Mouse (Mus musculus) hindbrain, embryonic 12.5 days (tissue): Measurements from ENCODE around the gene C9orf72. TPM values are rescaled to one million over a fixed set of nuclear protein-coding genes. Genes with fewer than 3 reads are reported as not detected.
A peak's percentile ranks its signal among the peaks of the same experiment; 100 is the strongest.
"Not testable (repeated sequence)": the region's sequence is repeated elsewhere in the genome, so short reads cannot be mapped to it uniquely, and the experiment has no call there.

Source experiments
- ATAC-seq: fragments of 200-750 bp; cut with Nextera tagmentation; 2 replicates; pipeline ENCODE4 v1.8.0; 2017; ENCODE audit warnings: moderate TSS enrichment; ENCODE audit not compliant: low FRiP score
- H3K27ac ChIP-seq: fragments of 300-500 bp; sonication (generic); 2 replicates; pipeline ENCODE4 v1.5.1; 2016; ENCODE audit warnings: mild to moderate bottlenecking
- H3K27me3 ChIP-seq: fragments of 300-500 bp; sonication (generic); 2 replicates; pipeline ENCODE4 v1.6.1; 2016; ENCODE audit warnings: mild to moderate bottlenecking
- H3K36me3 ChIP-seq: fragments of 300-500 bp; sonication (generic); 2 replicates; pipeline ENCODE4 v1.6.1; 2016; ENCODE audit warnings: mild to moderate bottlenecking
- H3K4me1 ChIP-seq: fragments of 300-500 bp; sonication (generic); 2 replicates; pipeline ENCODE4 v1.6.1; 2016
- H3K4me2 ChIP-seq: fragments of 300-500 bp; sonication (generic); replicated peaks from 2 replicates; pipeline ENCODE4 v1.6.1; 2016; ENCODE audit warnings: mild to moderate bottlenecking
- H3K4me3 ChIP-seq: fragments of 300-500 bp; sonication (generic); 2 replicates; pipeline ENCODE4 v1.5.1; 2016; ENCODE audit warnings: mild to moderate bottlenecking
- H3K9ac ChIP-seq: fragments of 300-500 bp; sonication (generic); 2 replicates; pipeline ENCODE4 v1.6.1; 2016; ENCODE audit warnings: mild to moderate bottlenecking, moderate library complexity
- H3K9me3 ChIP-seq: fragments of 300-500 bp; sonication (generic); replicated peaks from 2 replicates; pipeline ENCODE4 v1.6.1; 2016; ENCODE audit warnings: mild to moderate bottlenecking
- WGBS: fragments of 180-500 bp; shearing (Covaris S2); methylation state at CpG from one replicate; pipeline ENCODE4 v1.1.7; 2016; 5-methylcytosine and 5-hydroxymethylcytosine counted together
- polyA plus RNA-seq: library from polyadenylated mRNA; unstranded; fragments of >200 nt; fragmentation: Nextera tagmentation; extraction: Ambion mirVana; gene quantifications from 2 replicates; pipeline ENCODE4 v1.2.1, GENCODE M21; 2016

Gene C9orf72
- 24.7 and 26.4 TPM in 2 replicates for polyA plus RNA-seq

GRCm38 (mm10) chr4:35225734-35226495 lies at the start of gene C9orf72:
C9orf72 (minus strand) TSS chr4:35226175.
- Histone ChIP-seq H3K4me1 (peaks cover 8% of the 10 kb centered on the region; the same call in 1 of the 2 replicates), H3K9me3 (no peaks in the 10 kb centered on the region), H3K9ac (peak within 1 kb of the TSS; percentile 90), H3K27me3 (no peaks in the 10 kb centered on the region), H3K27ac (peak within 1 kb of the TSS; percentile 86), H3K36me3 (no peaks in the 10 kb centered on the region), H3K4me3 (peak within 1 kb of the TSS; percentile 90), H3K4me2 (peak within 1 kb of the TSS; percentile 74)
- under 1% methylated on average over 48 of the region's 51 CpGs for WGBS
- peak; percentile 99 for ATAC-seq

GRCm38 (mm10) chr4:35259006-35259405 lies 33.0 kb upstream of the C9orf72 start:
- no peak overlapping the region for H3K9ac ChIP-seq
- no peaks in the 10 kb centered on the region for H3K27me3 ChIP-seq
- H3K9me3 ChIP-seq: no peaks in the 10 kb centered on the region
- WGBS: 80% methylated on average over 9 of the region's 9 CpGs
- no peak overlapping the region for H3K4me2 ChIP-seq
- no peak overlapping the region for H3K4me3 ChIP-seq
- H3K4me1 ChIP-seq: no peaks in the 10 kb centered on the region
- no peak overlapping the region for H3K27ac ChIP-seq
- H3K36me3 ChIP-seq: no peaks in the 10 kb centered on the region
- no peak for ATAC-seq

GRCm38 (mm10) chr4:35244023-35244422 lies 18.0 kb upstream of the C9orf72 start:
- 85% methylated on average over 1 of the region's 1 CpGs for WGBS
- no peaks in the 10 kb centered on the region for H3K4me1 ChIP-seq
- no peak overlapping the region for H3K4me3 ChIP-seq
- no peak overlapping the region for H3K27ac ChIP-seq
- no peak for ATAC-seq
- H3K4me2 ChIP-seq: no peak overlapping the region
- no peaks in the 10 kb centered on the region for H3K27me3 ChIP-seq
- H3K9ac ChIP-seq: no peak overlapping the region
- no peaks in the 10 kb centered on the region for H3K36me3 ChIP-seq
- no peaks in the 10 kb centered on the region for H3K9me3 ChIP-seq

GRCm38 (mm10) chr4:35241735-35242134 lies 15.8 kb upstream of the C9orf72 start:
- no peaks in the 10 kb centered on the region for H3K4me1 ChIP-seq
- no peak overlapping the region for H3K9ac ChIP-seq
- no peak for ATAC-seq
- no peak overlapping the region for H3K4me2 ChIP-seq
- no peaks in the 10 kb centered on the region for H3K27me3 ChIP-seq
- no peak overlapping the region for H3K4me3 ChIP-seq
- H3K27ac ChIP-seq: no peak overlapping the region
- WGBS: 84% methylated on average over 2 of the region's 2 CpGs
- no peaks in the 10 kb centered on the region for H3K9me3 ChIP-seq
- no peaks in the 10 kb centered on the region for H3K36me3 ChIP-seq

GRCm38 (mm10) chr4:35238696-35239095 lies 12.7 kb upstream of the C9orf72 start:
- Histone ChIP-seq H3K27me3 (no peaks in the 10 kb centered on the region), H3K36me3 (no peaks in the 10 kb centered on the region), H3K4me1 (no peaks in the 10 kb centered on the region), H3K4me3 (no peak overlapping the region), H3K27ac (no peak overlapping the region), H3K9ac (no peak overlapping the region), H3K4me2 (no peak overlapping the region), H3K9me3 (no peaks in the 10 kb centered on the region)
- ATAC-seq: no peak
- WGBS: 74% methylated on average over 4 of the region's 4 CpGs

- H3K4me1 ChIP-seq: not testable (repeated sequence)
- 90% methylated on average over 3 of the region's 3 CpGs for WGBS
Measured at GRCm38 (mm10) chr4:35238240-35238639, 12.3 kb upstream of the C9orf72 start.

GRCm38 (mm10) chr4:35236313-35236712 lies 10.3 kb upstream of the C9orf72 start:
- ATAC-seq: no peak
- H3K4me3 ChIP-seq: no peak overlapping the region
- no peak overlapping the region for H3K27ac ChIP-seq
- WGBS: 93% methylated on average over 2 of the region's 2 CpGs
- H3K27me3 ChIP-seq: no peaks in the 10 kb centered on the region
- H3K4me2 ChIP-seq: no peak overlapping the region
- no peaks in the 10 kb centered on the region for H3K36me3 ChIP-seq
- no peaks in the 10 kb centered on the region for H3K9me3 ChIP-seq
- H3K4me1 ChIP-seq: no peaks in the 10 kb centered on the region
- H3K9ac ChIP-seq: no peak overlapping the region

More at GRCm38 (mm10) chr4:35238240-35238639, 12.3 kb upstream of the C9orf72 start:
- H3K4me3 ChIP-seq, H3K9me3 ChIP-seq, H3K9ac ChIP-seq, H3K36me3 ChIP-seq, ATAC-seq, H3K4me2 ChIP-seq, H3K27ac ChIP-seq, H3K27me3 ChIP-seq: not testable (repeated sequence)

GRCm38 (mm10) chr4:35228260-35228659 lies 2.3 kb upstream of the C9orf72 start:
- Histone ChIP-seq H3K27me3 (no peaks in the 10 kb centered on the region), H3K9me3 (no peaks in the 10 kb centered on the region), H3K9ac (no peak overlapping the region), H3K4me2 (no peak overlapping the region), H3K4me1 (peaks cover 8% of the 10 kb centered on the region; the same call in 1 of the 2 replicates), H3K36me3 (no peaks in the 10 kb centered on the region), H3K27ac (no peak overlapping the region), H3K4me3 (no peak overlapping the region)
- 77% methylated on average over 4 of the region's 4 CpGs for WGBS
- ATAC-seq: no peak

GRCm38 (mm10) chr4:35226496-35226992 lies 569 bp upstream of the C9orf72 start:
- WGBS: 18% methylated on average over 9 of the region's 9 CpGs
- ATAC-seq: peak; percentile 55
- peak overlapping the region; percentile 86 for H3K27ac ChIP-seq

GRCm38 (mm10) chr4:35225141-35225733 lies 738 bp downstream of the C9orf72 start:
- peak overlapping the region; percentile 90 for H3K9ac ChIP-seq
- peak; percentile 83 for ATAC-seq
- H3K9me3 ChIP-seq: no peaks in the 10 kb centered on the region
- peak overlapping the region; percentile 86 for H3K27ac ChIP-seq
- no peaks in the 10 kb centered on the region for H3K36me3 ChIP-seq
- 0% methylated on average over 32 of the region's 40 CpGs for WGBS
- peak overlapping the region; percentile 74 for H3K4me2 ChIP-seq
- no peaks in the 10 kb centered on the region for H3K27me3 ChIP-seq
- peak overlapping the region; percentile 90 for H3K4me3 ChIP-seq
- H3K4me1 ChIP-seq: peaks cover 8% of the 10 kb centered on the region; the same call in 1 of the 2 replicates

More at GRCm38 (mm10) chr4:35226496-35226992, 569 bp upstream of the C9orf72 start:
- Histone ChIP-seq H3K27me3 (no peaks in the 10 kb centered on the region), H3K4me3 (peak overlapping the region; percentile 90), H3K4me2 (peak overlapping the region; percentile 74), H3K36me3 (no peaks in the 10 kb centered on the region), H3K4me1 (peaks cover 8% of the 10 kb centered on the region; the same call in 1 of the 2 replicates), H3K9ac (peak overlapping the region; percentile 90), H3K9me3 (no peaks in the 10 kb centered on the region)

- no peaks in the 10 kb centered on the region for H3K9me3 ChIP-seq
- H3K36me3 ChIP-seq: no peaks in the 10 kb centered on the region
- H3K27me3 ChIP-seq: no peaks in the 10 kb centered on the region
- H3K27ac ChIP-seq: no peak overlapping the region
- peaks cover 8% of the 10 kb centered on the region; the same call in 1 of the 2 replicates for H3K4me1 ChIP-seq
- no peak for ATAC-seq
- no peak overlapping the region for H3K9ac ChIP-seq
- peak overlapping the region; percentile 74; the same call in 1 of the 2 replicates for H3K4me2 ChIP-seq
- 84% methylated on average over 4 of the region's 4 CpGs for WGBS
- no peak overlapping the region for H3K4me3 ChIP-seq
Measured at GRCm38 (mm10) chr4:35224101-35224500, 1.9 kb downstream of the C9orf72 start.

- 89% methylated on average over 5 of the region's 5 CpGs for WGBS
- Histone ChIP-seq H3K4me1 (peaks cover 8% of the 10 kb centered on the region; the same call in 1 of the 2 replicates), H3K9ac (no peak overlapping the region), H3K4me3 (no peak overlapping the region), H3K36me3 (no peaks in the 10 kb centered on the region), H3K27ac (no peak overlapping the region), H3K9me3 (no peaks in the 10 kb centered on the region), H3K27me3 (no peaks in the 10 kb centered on the region), H3K4me2 (no peak overlapping the region)
- no peak for ATAC-seq
Measured at GRCm38 (mm10) chr4:35223376-35223988, 2.5 kb downstream of the C9orf72 start.
